Mouse (Mus musculus) stomach, embryonic 16.5 days (tissue): Measurements from ENCODE around the gene Tbkbp1. TPM values are rescaled to one million over a fixed set of nuclear protein-coding genes. Genes with fewer than 3 reads are reported as not detected.

Experiments used
- ATAC-seq: fragments of 200-750 bp; cut with Nextera tagmentation; 2 replicates; pipeline ENCODE4 v1.8.0; 2017; ENCODE audit warnings: moderate number of reproducible peaks, moderate TSS enrichment; ENCODE audit not compliant: insufficient read depth, low FRiP score
- H3K27ac ChIP-seq: fragments of 300-500 bp; sonication (generic); 2 replicates; pipeline ENCODE4 v1.5.1; 2014; ENCODE audit warnings: low read length
- H3K27me3 ChIP-seq: fragments of 300-500 bp; sonication (generic); 2 replicates; pipeline ENCODE4 v1.6.1; 2014; ENCODE audit warnings: low read length, control low read depth, mixed read lengths; ENCODE audit not compliant: control insufficient read depth, insufficient read depth
- H3K36me3 ChIP-seq: fragments of 300-500 bp; sonication (generic); 2 replicates; pipeline ENCODE4 v1.6.1; 2014; ENCODE audit warnings: low read length; ENCODE audit not compliant: control insufficient read depth, insufficient read depth
- H3K4me1 ChIP-seq: fragments of 300-500 bp; sonication (generic); 2 replicates; pipeline ENCODE4 v1.6.1; 2014; ENCODE audit warnings: low read length, control low read depth, mixed read lengths; ENCODE audit not compliant: control insufficient read depth, insufficient read depth
- H3K4me2 ChIP-seq: fragments of 300-500 bp; sonication (generic); 2 replicates; pipeline ENCODE4 v1.6.1; 2014; ENCODE audit warnings: low read depth, low read length, mixed read lengths
- H3K4me3 ChIP-seq: fragments of 300-500 bp; sonication (generic); replicated peaks from 2 replicates; pipeline ENCODE4 v1.5.1; 2014; ENCODE audit warnings: mild to moderate bottlenecking, low read length
- H3K9ac ChIP-seq: fragments of 300-500 bp; sonication (generic); 2 replicates; pipeline ENCODE4 v1.6.1; 2014; ENCODE audit warnings: low read length
- H3K9me3 ChIP-seq: fragments of 300-500 bp; sonication (generic); replicated peaks from 2 replicates; pipeline ENCODE4 v1.6.1; 2016; ENCODE audit warnings: low read length, control low read depth; ENCODE audit not compliant: control insufficient read depth
- WGBS: fragments of 180-500 bp; shearing (Covaris S2); extraction: QIAGEN DNeasy Blood & Tissue Kit; methylation state at CpG from one replicate; pipeline ENCODE4 v1.1.7; 2014; 5-methylcytosine and 5-hydroxymethylcytosine counted together
- polyA plus RNA-seq: library from polyadenylated mRNA; unstranded; fragments of >200 nt; fragmentation: Nextera tagmentation; extraction: Ambion mirVana; gene quantifications from 2 replicates; pipeline ENCODE4 v1.2.1, GENCODE M21; 2015

The Tbkbp1 gene
- polyA plus RNA-seq, 1 experiment from 2014 or later, result 2.5 TPM

GRCm38 (mm10) chr11:97189231-97189630 is 37.9 kb upstream of the Tbkbp1 start:
- H3K27ac ChIP-seq, result peak overlapping the region; percentile 96; the same call in 1 of the 2 replicates
- H3K4me1 ChIP-seq, result peaks cover 17% of the 10 kb centered on the region
- H3K9ac ChIP-seq, result no peak overlapping the region
- no peaks in the 10 kb centered on the region for H3K9me3 ChIP-seq
- no peak for ATAC-seq
- no peaks in the 10 kb centered on the region for H3K27me3 ChIP-seq
- WGBS, result 40% methylated on average over 3 of the region's 3 CpGs
- H3K4me2 ChIP-seq, result peak overlapping the region; percentile 91
- peaks cover 3% of the 10 kb centered on the region; the same call in 1 of the 2 replicates for H3K36me3 ChIP-seq
- peak overlapping the region; percentile 73 for H3K4me3 ChIP-seq

GRCm38 (mm10) chr11:97188643-97188955 is 37.3 kb upstream of the Tbkbp1 start:
- no peaks in the 10 kb centered on the region for H3K27me3 ChIP-seq
- H3K4me3 ChIP-seq, result peak overlapping the region; percentile 73
- H3K9ac ChIP-seq, result peak overlapping the region; percentile 81
- no peaks in the 10 kb centered on the region for H3K9me3 ChIP-seq
- H3K4me1 ChIP-seq, result peaks cover 18% of the 10 kb centered on the region
- H3K27ac ChIP-seq, result peak overlapping the region; percentile 96
- H3K36me3 ChIP-seq, result peaks cover 8% of the 10 kb centered on the region; the same call in 1 of the 2 replicates
- no peak for ATAC-seq
- WGBS, result 0% methylated on average over 15 of the region's 15 CpGs
- H3K4me2 ChIP-seq, result peak overlapping the region; percentile 91

DNA sequence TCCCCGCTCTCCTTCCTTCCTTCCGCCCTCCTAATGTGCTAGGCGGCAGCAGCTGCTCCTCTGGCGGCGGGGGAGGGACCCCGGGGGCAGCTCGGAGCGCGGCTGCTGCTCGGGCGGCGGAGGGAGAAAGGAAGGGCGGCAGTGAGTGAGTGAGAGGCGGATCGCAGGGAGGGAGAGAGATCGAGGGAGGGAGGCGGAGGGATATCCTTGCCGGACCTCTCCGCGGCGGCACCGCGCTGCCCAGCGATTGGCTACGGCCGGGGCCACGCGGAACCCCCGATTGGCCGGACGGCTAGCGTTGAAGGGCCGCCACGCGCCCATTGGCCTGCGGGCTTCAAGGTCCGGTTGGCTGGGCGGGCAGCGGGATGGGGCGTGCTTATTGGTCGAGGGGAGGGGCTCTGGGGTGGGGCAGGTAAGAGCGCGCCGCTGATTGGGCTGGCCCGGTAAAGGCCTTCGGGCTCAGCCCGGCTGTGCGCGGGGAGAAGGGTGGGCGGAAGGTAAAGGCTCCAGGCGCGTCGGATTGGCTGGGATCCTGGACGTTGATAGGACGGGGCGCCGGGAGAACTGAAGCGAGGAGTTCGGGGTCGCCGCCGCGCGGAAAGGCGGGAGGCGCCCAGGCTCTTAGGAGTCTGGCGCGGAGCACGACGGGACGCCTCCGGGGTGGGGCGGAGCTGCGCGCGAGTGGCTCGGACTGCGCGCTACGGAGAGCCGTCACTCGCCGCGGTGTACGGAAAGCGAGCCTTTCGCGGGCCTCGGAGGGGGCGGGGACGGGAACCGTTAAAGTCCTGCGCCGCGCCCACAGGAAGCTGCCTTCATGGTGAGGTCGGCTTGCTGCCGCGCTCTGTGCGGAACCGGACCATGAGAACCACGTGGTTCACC is 36.7 kb upstream of the Tbkbp1 start, which contains the start of gene Kpnb1:
Gene Kpnb1, minus strand, starts transcription at position 118 of the 879 bp plus-strand sequence.
- peak within 1 kb of the TSS; percentile 91 for H3K4me2 ChIP-seq

DNA sequence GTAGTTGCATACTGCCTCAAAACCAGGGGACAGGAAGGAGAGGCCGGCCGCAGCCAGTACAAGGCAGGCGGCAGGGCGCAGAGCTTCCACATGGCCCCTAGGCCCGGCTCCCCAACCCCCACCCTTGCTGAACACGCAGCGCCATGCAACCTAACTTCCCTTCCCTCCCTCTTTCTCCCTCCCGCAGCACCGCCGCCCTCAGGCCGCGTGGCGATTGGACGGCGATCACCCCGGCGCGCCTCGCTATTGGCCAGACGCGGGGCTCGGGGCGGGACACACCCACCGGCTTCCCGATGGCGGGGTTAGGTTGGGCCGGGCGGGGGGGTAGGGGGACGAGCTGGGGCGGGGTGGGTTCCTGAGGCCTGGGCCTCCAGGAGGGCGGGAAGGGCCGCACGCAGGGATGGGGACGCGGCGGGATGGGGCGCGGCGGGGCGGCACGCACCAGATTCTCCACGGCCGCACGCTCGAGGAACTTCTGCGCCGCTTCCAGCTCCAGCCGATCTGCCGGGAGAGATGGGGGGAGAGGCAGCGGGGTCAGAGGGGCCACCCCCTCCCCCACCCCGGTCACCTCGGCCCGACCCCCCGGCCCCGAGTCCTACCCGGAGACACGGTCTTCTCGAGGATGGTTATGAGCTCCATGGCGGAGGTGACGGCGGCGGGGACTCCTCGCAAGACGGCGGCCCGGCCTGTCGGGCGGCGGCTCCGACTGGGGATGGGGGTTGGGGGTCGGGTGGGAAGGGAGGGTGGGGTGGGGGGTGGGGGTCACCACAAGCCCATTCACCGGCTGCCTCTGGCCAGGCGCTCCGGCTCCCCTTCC is 35.9 kb upstream of the Tbkbp1 start:
- H3K9ac ChIP-seq, result peak overlapping the region; percentile 97
- no peaks in the 10 kb centered on the region for H3K9me3 ChIP-seq
- under 1% methylated on average over 69 of the region's 74 CpGs for WGBS
- H3K4me1 ChIP-seq, result peaks cover 22% of the 10 kb centered on the region
- H3K4me2 ChIP-seq, result peak overlapping the region; percentile 84
- peak; percentile 81 for ATAC-seq
- H3K4me3 ChIP-seq, result peak overlapping the region; percentile 88
- H3K27me3 ChIP-seq, result no peaks in the 10 kb centered on the region
- peak overlapping the region; percentile 99 for H3K27ac ChIP-seq
- peaks cover 20% of the 10 kb centered on the region for H3K36me3 ChIP-seq

More for the DNA sequence above, 36.7 kb upstream of the Tbkbp1 start, which contains the start of gene Kpnb1:
- H3K27ac ChIP-seq, result peak within 1 kb of the TSS; percentile 99
- H3K27me3 ChIP-seq, result no peaks in the 10 kb centered on the region
- under 1% methylated on average over 101 of the region's 101 CpGs for WGBS
- H3K9ac ChIP-seq, result peak within 1 kb of the TSS; percentile 97
- H3K4me3 ChIP-seq, result peak within 1 kb of the TSS; percentile 88
- peak; percentile 96 for ATAC-seq
- peaks cover 22% of the 10 kb centered on the region for H3K4me1 ChIP-seq
- H3K9me3 ChIP-seq, result no peaks in the 10 kb centered on the region
- peaks cover 12% of the 10 kb centered on the region; the same call in 1 of the 2 replicates for H3K36me3 ChIP-seq

- Histone ChIP-seq H3K4me3 (peak overlapping the region; percentile 88), H3K4me2 (peak overlapping the region; percentile 84), H3K9ac (peak overlapping the region; percentile 81), H3K27me3 (no peaks in the 10 kb centered on the region), H3K9me3 (no peaks in the 10 kb centered on the region), H3K27ac (no peak overlapping the region), H3K4me1 (peaks cover 22% of the 10 kb centered on the region), H3K36me3 (peaks cover 26% of the 10 kb centered on the region)
- no peak for ATAC-seq
- 49% methylated on average over 5 of the region's 5 CpGs for WGBS
These were observed 34.7 kb upstream of the Tbkbp1 start for GRCm38 (mm10) chr11:97185704-97186614.

DNA sequence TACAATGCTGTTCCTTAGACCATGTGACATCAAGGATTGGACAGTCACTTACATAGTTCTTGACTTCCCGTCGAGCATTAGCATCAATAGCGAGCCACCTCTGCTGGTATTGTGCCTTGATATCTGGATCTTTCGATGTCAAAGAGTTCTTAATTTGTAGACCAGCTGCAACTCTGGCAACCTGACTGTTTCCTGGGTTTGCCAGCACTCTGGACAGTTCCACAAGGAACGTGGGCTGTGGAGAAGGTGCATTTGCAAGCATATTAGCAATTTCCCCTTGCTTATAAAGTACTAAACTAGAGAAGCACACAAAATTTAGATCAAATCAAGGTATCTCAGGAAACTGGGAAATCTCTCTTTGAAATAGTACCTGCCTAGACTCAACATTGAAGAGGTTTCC is 33.6 kb upstream of the Tbkbp1 start:
- H3K27ac ChIP-seq, result no peak overlapping the region
- H3K4me1 ChIP-seq, result peaks cover 22% of the 10 kb centered on the region
- no peak overlapping the region for H3K4me2 ChIP-seq
- H3K36me3 ChIP-seq, result peaks cover 30% of the 10 kb centered on the region
- 70% methylated on average over 5 of the region's 5 CpGs for WGBS
- H3K9me3 ChIP-seq, result no peaks in the 10 kb centered on the region
- H3K4me3 ChIP-seq, result no peak overlapping the region
- H3K27me3 ChIP-seq, result no peaks in the 10 kb centered on the region
- ATAC-seq, result no peak
- H3K9ac ChIP-seq, result no peak overlapping the region

DNA sequence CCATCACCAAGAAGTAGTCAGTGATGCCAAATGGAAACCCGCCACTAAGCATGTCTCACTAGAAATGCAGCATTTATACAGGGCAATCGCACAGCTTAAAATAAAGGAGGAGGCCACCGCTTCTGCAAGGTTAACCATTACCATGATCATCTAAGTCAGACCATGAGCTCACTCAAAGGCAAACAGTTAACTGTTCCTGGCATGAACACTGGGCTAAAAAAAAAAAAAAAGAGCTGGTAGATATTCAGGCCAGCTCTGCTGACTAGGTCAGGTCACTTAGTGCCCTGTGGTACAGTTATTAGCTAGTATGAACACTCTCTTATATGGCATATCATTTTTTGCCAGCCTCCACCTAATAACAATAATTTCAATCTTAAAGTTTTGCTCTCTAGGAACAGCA is 31.2 kb upstream of the Tbkbp1 start:
- no peak for ATAC-seq
- H3K36me3 ChIP-seq, result peaks cover 35% of the 10 kb centered on the region
- 79% methylated on average over 3 of the region's 3 CpGs for WGBS

DNA sequence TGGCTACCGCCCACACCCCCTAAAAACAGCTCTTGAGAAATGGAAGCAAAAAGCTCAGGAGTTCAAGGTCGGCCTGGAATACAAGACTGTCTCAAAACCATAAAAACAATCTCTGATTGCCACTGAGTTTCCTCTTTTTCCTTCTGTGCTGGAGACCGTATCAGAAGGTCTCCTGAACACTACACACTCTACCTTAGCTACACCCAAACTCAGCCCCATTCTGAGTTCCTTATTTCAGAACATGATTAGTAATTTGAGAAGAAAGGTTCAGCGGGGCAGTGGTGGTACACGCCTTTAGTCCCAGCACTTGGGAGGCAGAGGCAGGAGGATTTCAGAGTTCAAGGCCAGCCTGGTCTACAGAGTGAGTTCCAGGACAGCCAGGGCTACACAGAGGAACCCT is 29.8 kb upstream of the Tbkbp1 start:
- Histone ChIP-seq H3K36me3 (peaks cover 39% of the 10 kb centered on the region), H3K4me2 (no peak overlapping the region), H3K4me3 (no peak overlapping the region), H3K9me3 (no peaks in the 10 kb centered on the region), H3K27ac (no peak overlapping the region), H3K9ac (no peak overlapping the region), H3K27me3 (no peaks in the 10 kb centered on the region), H3K4me1 (peaks cover 8% of the 10 kb centered on the region; the same call in 1 of the 2 replicates)
- 74% methylated on average over 5 of the region's 5 CpGs for WGBS
- no peak for ATAC-seq

More for the DNA sequence above, 31.2 kb upstream of the Tbkbp1 start:
- H3K27me3 ChIP-seq, result no peaks in the 10 kb centered on the region
- H3K9me3 ChIP-seq, result no peaks in the 10 kb centered on the region
- no peak overlapping the region for H3K4me3 ChIP-seq
- H3K9ac ChIP-seq, result no peak overlapping the region
- H3K4me2 ChIP-seq, result no peak overlapping the region
- no peak overlapping the region for H3K27ac ChIP-seq
- peaks cover 12% of the 10 kb centered on the region; the same call in 1 of the 2 replicates for H3K4me1 ChIP-seq
